Mouse (Mus musculus) layer of hippocampus, postnatal 36 days (tissue): ENCODE results near the gene Yars2. TPM values are rescaled to one million over a fixed set of nuclear protein-coding genes. Genes with fewer than 3 reads are reported as not detected.

ENCODE experiments used
- total RNA-seq, 2 experiments: library from RNA; stranded (reverse); gene quantifications; 2 replicates each; pipeline ENCODE4 v1.2.3; 2021

Yars2 gene
- total RNA-seq, 2 experiments from 2014 or later = 21.7 to 25.1 TPM

Other genes starting within 250 kb of the Yars2 start
- gene Pkp2, start 89.6 kb upstream of the Yars2 start, total RNA-seq = 10 to 100 TPM; 47.4 to 57.3 TPM
- gene Dnm1l, start 56.0 kb downstream of the Yars2 start, total RNA-seq = 100 to 1,000 TPM; 194 to 200 TPM